ENCODE assay signal across 10 mouse cellular contexts in genomic region chr8:122524506-122524905, GRCm38 (mm10). TPM values are rescaled to one million over a fixed set of nuclear protein-coding genes. Genes with fewer than 3 reads are reported as not detected.
DNase-seq lines count a peak whose midpoint lies in the region; ATAC-seq and TF ChIP-seq lines count a peak whose summit lies in the region.
"Had no signal": no experiment of that assay in that cellular context is flagged by ENCODE, and none has a peak within 500 bp of the region (broad histone marks: within the 10 kb centered on the region; RNA-seq: fewer than 3 reads in every experiment).

No protein-coding gene starts in this region.

- no peaks in the 10 kb centered on the region for H3K27me3 ChIP-seq in E14TG2a.4 (ENCODE audit: insufficient read depth, low read length)
- peaks cover 34% of the 10 kb centered on the region for H3K27me3 ChIP-seq in forebrain, embryonic 12.5 days
- H3K27me3 ChIP-seq in limb, embryonic 10.5 days (ENCODE audit: low read depth, poor library complexity, severe bottlenecking), result no peaks in the 10 kb centered on the region

- 73% methylated on average over 6 of the region's 6 CpGs for WGBS in forebrain, embryonic 12.5 days
- WGBS in limb, embryonic 10.5 days, result 85% methylated on average over 6 of the region's 6 CpGs

- peak overlapping the region; percentile 73 for H3K4me3 ChIP-seq in E14TG2a.4 (replicated peaks; ENCODE audit: low read length)
- H3K4me3 ChIP-seq in forebrain, embryonic 12.5 days (replicated peaks), result no peak overlapping the region
- peak overlapping the region; percentile 28 for H3K4me3 ChIP-seq in limb, embryonic 10.5 days
- H3K4me3 ChIP-seq: midbrain, embryonic 12.5 days had no signal

- no peak; the same call in 1 of the 2 replicates for ATAC-seq in forebrain, embryonic 12.5 days (ENCODE audit: low FRiP score)

- peak; percentile 41 for DNase-seq in gastrocnemius, postnatal 14 days
- no peak for DNase-seq in gastrocnemius, postnatal 36 days
- DNase-seq in limb, embryonic 10.5 days (ENCODE audit: low spot score), result no peak
- no peak for DNase-seq in left cerebral cortex, postnatal 36 days (ENCODE audit: low spot score in 2 of 2)
- DNase-seq in left cerebral cortex, adult 18-20 months (ENCODE audit: low spot score in 2 of 2), result no peak
- DNase-seq in layer of hippocampus, adult 9-11 months, result no peak
- DNase-seq: thymus, postnatal 36 days had no signal

- TF ChIP-seq CTCF in E14TG2a.4 (conservative IDR thresholded peaks at IDR 0.05; ENCODE audit: low read length), result no peak

- H3K4me2 ChIP-seq in forebrain, embryonic 12.5 days, result peak overlapping the region; percentile 35

- no peak overlapping the region for H3K9ac ChIP-seq in forebrain, embryonic 12.5 days
- H3K9ac ChIP-seq: midbrain, embryonic 12.5 days had no signal

- H3K27ac ChIP-seq in forebrain, embryonic 12.5 days, result 0 out of 2 replicates have a peak overlapping the region, but pooled peaks have one; percentile 43
- H3K27ac ChIP-seq in limb, embryonic 10.5 days, result peak overlapping the region; percentile 81

- intact Hi-C loops in gastrocnemius, postnatal 14 days (cut with DNase I; ENCODE audit: low total_unique reads), result no loop called here
- intact Hi-C loops in gastrocnemius, postnatal 36 days (cut with DNase I), result no loop called here
- intact Hi-C loops in left cerebral cortex, postnatal 36 days (cut with DNase I), result no loop called here

- no peaks in the 10 kb centered on the region for H3K9me3 ChIP-seq in E14TG2a.4 (ENCODE audit: low read length)
- H3K9me3 ChIP-seq in forebrain, embryonic 12.5 days, result no peaks in the 10 kb centered on the region
- no peaks in the 10 kb centered on the region for H3K9me3 ChIP-seq in limb, embryonic 10.5 days (replicated peaks)
- H3K9me3 ChIP-seq: midbrain, embryonic 12.5 days had no signal

- peaks cover 88% of the 10 kb centered on the region for H3K4me1 ChIP-seq in E14TG2a.4 (replicated peaks; ENCODE audit: low read depth, low read length)
- H3K4me1 ChIP-seq in forebrain, embryonic 12.5 days, result peaks cover 25% of the 10 kb centered on the region
- peaks cover 60% of the 10 kb centered on the region for H3K4me1 ChIP-seq in limb, embryonic 10.5 days

- peaks cover 40% of the 10 kb centered on the region for H3K36me3 ChIP-seq in E14TG2a.4 (ENCODE audit: insufficient read depth, low read length)
- H3K36me3 ChIP-seq in forebrain, embryonic 12.5 days (replicated peaks), result no peaks in the 10 kb centered on the region
- H3K36me3 ChIP-seq in limb, embryonic 10.5 days, result peaks cover 7% of the 10 kb centered on the region; the same call in 1 of the 2 replicates
- H3K36me3 ChIP-seq: midbrain, embryonic 12.5 days had no signal

RNA-seq across cellular contexts. Expression of gene Piezo1, which starts 26.6 kb away (rescaled TPM):
- 10 to 100 TPM; 15.1 to 15.4 TPM for total RNA-seq in gastrocnemius, postnatal 14 days (2021)
- 10 to 100 TPM; 14.3 to 15.9 TPM for total RNA-seq in gastrocnemius, postnatal 36 days (2021)
- polyA plus RNA-seq in forebrain, embryonic 12.5 days (2016; fragmentation: Nextera tagmentation; extraction: Ambion mirVana), result 4.7 and 4.9 TPM in 2 replicates
- 10.7 and 11.8 TPM in 2 replicates for polyA plus RNA-seq in limb, embryonic 10.5 days (2016; fragmentation: Nextera tagmentation; extraction: Ambion mirVana)
- 1 to 10 TPM; 6.5 to 7.6 TPM for total RNA-seq in left cerebral cortex, postnatal 36 days (2021)
- total RNA-seq in left cerebral cortex, adult 18-20 months (2021), result 1 to 10 TPM; 5.2 to 5.5 TPM

RNA-seq across cellular contexts. Expression of gene Cdt1, which starts 43.3 kb away (rescaled TPM):
- total RNA-seq in gastrocnemius, postnatal 14 days (2021), result 1 to 10 TPM; 1.8 to 3.0 TPM
- 1 to 10 TPM in 1 of 2 experiments, under 1 TPM in 1; 0.76 to 1.2 TPM for total RNA-seq in gastrocnemius, postnatal 36 days (2021)
- polyA plus RNA-seq in forebrain, embryonic 12.5 days (2016; fragmentation: Nextera tagmentation; extraction: Ambion mirVana), result 43.7 and 46.0 TPM in 2 replicates
- polyA plus RNA-seq in limb, embryonic 10.5 days (2016; fragmentation: Nextera tagmentation; extraction: Ambion mirVana), result 68.9 and 75.6 TPM in 2 replicates
- 1 to 10 TPM; 1.8 to 3.5 TPM for total RNA-seq in left cerebral cortex, postnatal 36 days (2021)
- total RNA-seq in left cerebral cortex, adult 18-20 months (2021), result 1 to 10 TPM; 2.9 to 3.9 TPM

RNA-seq across cellular contexts. Expression of gene Ctu2, which starts 48.6 kb away (rescaled TPM):
- total RNA-seq in gastrocnemius, postnatal 14 days (2021), result 1 to 10 TPM; 7.6 to 8.6 TPM
- total RNA-seq in gastrocnemius, postnatal 36 days (2021), result 1 to 10 TPM; 5.0 to 5.7 TPM
- polyA plus RNA-seq in forebrain, embryonic 12.5 days (2016; fragmentation: Nextera tagmentation; extraction: Ambion mirVana), result 79.6 and 83.2 TPM in 2 replicates
- polyA plus RNA-seq in limb, embryonic 10.5 days (2016; fragmentation: Nextera tagmentation; extraction: Ambion mirVana), result 80.3 and 81.8 TPM in 2 replicates
- 10 to 100 TPM; 19.7 to 29.1 TPM for total RNA-seq in left cerebral cortex, postnatal 36 days (2021)
- total RNA-seq in left cerebral cortex, adult 18-20 months (2021), result 10 to 100 TPM; 25.4 to 28.7 TPM

RNA-seq across cellular contexts. Expression of gene Rnf166, which starts 48.6 kb away (rescaled TPM):
- total RNA-seq in gastrocnemius, postnatal 14 days (2021), result 10 to 100 TPM; 23.9 to 28.7 TPM
- 10 to 100 TPM; 29.2 to 30.6 TPM for total RNA-seq in gastrocnemius, postnatal 36 days (2021)
- 35.1 and 35.4 TPM in 2 replicates for polyA plus RNA-seq in forebrain, embryonic 12.5 days (2016; fragmentation: Nextera tagmentation; extraction: Ambion mirVana)
- polyA plus RNA-seq in limb, embryonic 10.5 days (2016; fragmentation: Nextera tagmentation; extraction: Ambion mirVana), result 33.1 and 41.4 TPM in 2 replicates
- total RNA-seq in left cerebral cortex, postnatal 36 days (2021), result 10 to 100 TPM; 32.2 to 38.9 TPM
- 10 to 100 TPM; 37.7 to 50.0 TPM for total RNA-seq in left cerebral cortex, adult 18-20 months (2021)

RNA-seq across cellular contexts. Expression of gene Aprt, which starts 52.2 kb away (rescaled TPM):
- total RNA-seq in gastrocnemius, postnatal 14 days (2021), result 10 to 100 TPM; 40.1 to 44.1 TPM
- 10 to 100 TPM; 35.4 to 45.3 TPM for total RNA-seq in gastrocnemius, postnatal 36 days (2021)
- polyA plus RNA-seq in forebrain, embryonic 12.5 days (2016; fragmentation: Nextera tagmentation; extraction: Ambion mirVana), result 170 and 188 TPM in 2 replicates
- 285 and 308 TPM in 2 replicates for polyA plus RNA-seq in limb, embryonic 10.5 days (2016; fragmentation: Nextera tagmentation; extraction: Ambion mirVana)
- total RNA-seq in left cerebral cortex, postnatal 36 days (2021), result 10 to 100 TPM; 54.5 to 62.3 TPM
- 10 to 100 TPM; 48.4 to 52.0 TPM for total RNA-seq in left cerebral cortex, adult 18-20 months (2021)
